Mouse (Mus musculus) stomach, postnatal 0 days (tissue): ENCODE measurements around the gene 2310022A10Rik. TPM values are rescaled to one million over a fixed set of nuclear protein-coding genes. Genes with fewer than 3 reads are reported as not detected.

Source experiments
- ATAC-seq: fragments of 200-750 bp; cut with Nextera tagmentation; 2 replicates; pipeline ENCODE4 v1.8.0; 2017; ENCODE audit not compliant: low FRiP score, low TSS enrichment
- DNase-seq: peaks from one replicate; pipeline ENCODE4 v3.0.0-alpha.2; 2016; ENCODE audit warnings: low spot score
- H3K27ac ChIP-seq: fragments of 300-500 bp; sonication (generic); replicated peaks from 2 replicates; pipeline ENCODE4 v1.5.1; 2014; ENCODE audit warnings: mild to moderate bottlenecking, control low read depth
- H3K27me3 ChIP-seq: fragments of 300-500 bp; sonication (generic); 2 replicates; pipeline ENCODE4 v1.6.1; 2014; ENCODE audit warnings: low read length; ENCODE audit not compliant: control insufficient read depth, insufficient read depth
- H3K36me3 ChIP-seq: fragments of 300-500 bp; sonication (generic); 2 replicates; pipeline ENCODE4 v1.6.1; 2014; ENCODE audit warnings: low read length, mixed read lengths; ENCODE audit not compliant: control insufficient read depth, insufficient read depth
- H3K4me1 ChIP-seq: fragments of 300-500 bp; sonication (generic); replicated peaks from 2 replicates; pipeline ENCODE4 v1.6.1; 2014; ENCODE audit warnings: antibody characterized with exemption; ENCODE audit not compliant: control insufficient read depth, insufficient read depth
- H3K4me2 ChIP-seq: fragments of 300-500 bp; sonication (generic); replicated peaks from 2 replicates; pipeline ENCODE4 v1.6.1; 2014; ENCODE audit warnings: low read depth, mild to moderate bottlenecking, control low read depth, moderate library complexity
- H3K4me3 ChIP-seq: fragments of 300-500 bp; sonication (generic); 2 replicates; pipeline ENCODE4 v1.5.1; 2014; ENCODE audit warnings: low read depth, low read length, control low read depth
- H3K9ac ChIP-seq: fragments of 300-500 bp; sonication (generic); 2 replicates; pipeline ENCODE4 v1.6.1; 2014; ENCODE audit warnings: mild to moderate bottlenecking, low read length, control low read depth, mixed read lengths
- H3K9me3 ChIP-seq: fragments of 300-500 bp; sonication (generic); 2 replicates; pipeline ENCODE4 v1.6.1; 2016; ENCODE audit warnings: low read length; ENCODE audit not compliant: control insufficient read depth
- CTCF ChIP-seq: IDR thresholded peaks from 2 replicates; pipeline ENCODE4 v1.5.1; 2016; ENCODE audit warnings: antibody characterized with exemption, low read depth, mild to moderate bottlenecking, moderate library complexity
- EP300 ChIP-seq: optimal IDR thresholded peaks from 2 replicates; pipeline ENCODE3; 2016; ENCODE audit warnings: antibody characterized with exemption
- WGBS: fragments of 180-500 bp; shearing (Covaris S2); extraction: QIAGEN DNeasy Blood & Tissue Kit; methylation state at CpG from one replicate; pipeline ENCODE4 v1.1.7; 2014; 5-methylcytosine and 5-hydroxymethylcytosine counted together
- polyA plus RNA-seq: library from polyadenylated mRNA; unstranded; fragments of >200 nt; fragmentation: Nextera tagmentation; extraction: Ambion mirVana; gene quantifications from 2 replicates; pipeline ENCODE4 v1.2.1, GENCODE M21; 2015

Gene 2310022A10Rik
- polyA plus RNA-seq, 1 experiment from 2014 or later, result 11.4 TPM

- H3K4me2 ChIP-seq, result no peak overlapping the region
These were observed 26.8 kb upstream of the 2310022A10Rik start for GRCm38 (mm10) chr7:27526039-27526827.

DNA sequence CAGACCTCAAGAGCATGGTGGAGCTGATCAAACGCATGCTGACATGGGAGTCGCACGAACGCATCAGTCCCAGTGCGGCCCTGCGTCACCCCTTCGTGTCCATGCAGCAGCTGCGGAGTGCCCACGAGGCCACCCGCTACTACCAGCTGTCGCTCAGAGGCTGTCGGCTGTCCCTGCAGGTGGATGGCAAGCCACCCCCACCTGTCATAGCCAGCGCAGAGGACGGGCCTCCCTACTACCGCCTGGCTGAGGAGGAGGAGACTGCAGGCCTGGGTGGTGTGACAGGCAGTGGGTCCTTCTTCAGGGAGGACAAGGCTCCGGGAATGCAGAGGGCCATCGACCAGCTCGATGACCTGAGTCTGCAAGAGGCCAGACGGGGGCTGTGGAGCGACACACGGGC is 24.0 kb upstream of the 2310022A10Rik start:
- Histone ChIP-seq H3K4me3 (no peak overlapping the region), H3K27ac (no peak overlapping the region), H3K9ac (no peak overlapping the region), H3K36me3 (peaks cover 12% of the 10 kb centered on the region), H3K9me3 (no peaks in the 10 kb centered on the region), H3K4me1 (no peaks in the 10 kb centered on the region), H3K4me2 (no peak overlapping the region), H3K27me3 (no peaks in the 10 kb centered on the region)
- no peak for DNase-seq
- TF ChIP-seq EP300, result no peak
- no peak for TF ChIP-seq CTCF
- 82% methylated on average over 21 of the region's 21 CpGs for WGBS
- no peak for ATAC-seq

More at GRCm38 (mm10) chr7:27526039-27526827, 26.8 kb upstream of the 2310022A10Rik start:
- Histone ChIP-seq H3K36me3 (no peaks in the 10 kb centered on the region; the same call in 1 of the 2 replicates), H3K27ac (no peak overlapping the region), H3K27me3 (no peaks in the 10 kb centered on the region), H3K9me3 (no peaks in the 10 kb centered on the region), H3K4me3 (no peak overlapping the region), H3K4me1 (no peaks in the 10 kb centered on the region), H3K9ac (no peak overlapping the region; the same call in 1 of the 2 replicates)
- TF ChIP-seq CTCF (peak; percentile 97), EP300 (no peak)
- 20% methylated on average over 10 of the region's 10 CpGs for WGBS
- DNase-seq (peak; percentile 84), ATAC-seq (peak; percentile 85)

GRCm38 (mm10) chr7:27530937-27531336 is 22.1 kb upstream of the 2310022A10Rik start:
- H3K27ac ChIP-seq, result no peak overlapping the region
- 84% methylated on average over 3 of the region's 3 CpGs for WGBS
- no peak overlapping the region for H3K4me3 ChIP-seq
- TF ChIP-seq CTCF, result peak; percentile 55
- no peak for TF ChIP-seq EP300
- H3K27me3 ChIP-seq, result no peaks in the 10 kb centered on the region
- H3K4me1 ChIP-seq, result no peaks in the 10 kb centered on the region
- H3K36me3 ChIP-seq, result peaks cover 12% of the 10 kb centered on the region
- no peak overlapping the region for H3K9ac ChIP-seq
- no peak for DNase-seq
- no peak overlapping the region for H3K4me2 ChIP-seq
- ATAC-seq, result no peak
- H3K9me3 ChIP-seq, result no peaks in the 10 kb centered on the region

GRCm38 (mm10) chr7:27531707-27532106 is 21.3 kb upstream of the 2310022A10Rik start:
- Histone ChIP-seq H3K4me3 (no peak overlapping the region), H3K36me3 (peaks cover 12% of the 10 kb centered on the region), H3K9me3 (no peaks in the 10 kb centered on the region), H3K4me1 (no peaks in the 10 kb centered on the region), H3K27ac (no peak overlapping the region), H3K9ac (no peak overlapping the region), H3K27me3 (no peaks in the 10 kb centered on the region), H3K4me2 (no peak overlapping the region)
- ATAC-seq (no peak), DNase-seq (no peak)
- 81% methylated on average over 10 of the region's 10 CpGs for WGBS
- TF ChIP-seq CTCF, result no peak
- TF ChIP-seq EP300, result no peak

DNA sequence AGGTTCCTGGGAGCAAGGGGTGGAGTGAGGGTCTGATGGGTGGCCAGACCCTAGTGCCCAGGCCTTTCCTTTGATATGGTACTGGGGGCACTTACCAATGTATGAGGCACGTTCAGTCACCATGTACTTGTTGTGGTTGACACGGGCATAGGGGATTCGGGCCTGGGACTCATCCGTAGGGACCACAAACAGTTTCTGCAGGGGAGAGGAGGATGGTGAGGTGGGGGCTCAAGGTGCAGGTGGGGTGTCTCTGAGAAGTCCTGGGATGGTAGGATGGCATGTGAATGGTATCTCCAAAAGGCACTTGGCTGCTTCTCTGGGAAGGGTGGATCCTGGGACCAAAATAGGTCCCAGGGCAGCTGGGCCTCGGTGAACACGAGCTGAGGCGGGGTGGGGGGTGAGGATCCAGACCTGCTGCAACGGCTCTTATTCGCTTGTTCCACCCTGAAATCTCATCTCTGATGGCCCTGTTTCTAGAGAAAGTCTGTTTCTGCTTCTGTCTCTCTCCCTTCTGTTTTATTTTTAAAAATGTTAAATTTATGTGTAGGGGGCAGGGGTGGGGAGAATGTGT is 20.5 kb upstream of the 2310022A10Rik start:
- WGBS, result 85% methylated on average over 9 of the region's 9 CpGs
- Histone ChIP-seq H3K27me3 (no peaks in the 10 kb centered on the region), H3K9me3 (no peaks in the 10 kb centered on the region), H3K27ac (no peak overlapping the region), H3K4me2 (no peak overlapping the region), H3K36me3 (peaks cover 14% of the 10 kb centered on the region), H3K9ac (0 out of 2 replicates have a peak overlapping the region, but pooled peaks have one; percentile 13), H3K4me3 (no peak overlapping the region), H3K4me1 (no peaks in the 10 kb centered on the region)
- ATAC-seq (no peak), DNase-seq (no peak)
- TF ChIP-seq EP300 (no peak), CTCF (no peak)

- no peak overlapping the region for H3K4me3 ChIP-seq
- H3K27ac ChIP-seq, result no peak overlapping the region
- TF ChIP-seq CTCF (no peak), EP300 (no peak)
- no peak overlapping the region for H3K4me2 ChIP-seq
- 70% methylated on average over 2 of the region's 2 CpGs for WGBS
- H3K9ac ChIP-seq, result no peak overlapping the region
- no peaks in the 10 kb centered on the region for H3K4me1 ChIP-seq
- H3K36me3 ChIP-seq, result peaks cover 21% of the 10 kb centered on the region
- no peaks in the 10 kb centered on the region for H3K9me3 ChIP-seq
- DNase-seq, result no peak
- H3K27me3 ChIP-seq, result no peaks in the 10 kb centered on the region
- ATAC-seq, result no peak
These were observed 17.6 kb upstream of the 2310022A10Rik start for GRCm38 (mm10) chr7:27535386-27535785.
